Mouse (Mus musculus) heart, embryonic 12.5 days (tissue): ENCODE results near the gene Gm49396. TPM values are rescaled to one million over a fixed set of nuclear protein-coding genes. Genes with fewer than 3 reads are reported as not detected.

ENCODE experiments used
- microRNA-seq: library from miRNA; unstranded; fragments of <30 nt; microRNA quantifications from one replicate; pipeline ENCODE4, GENCODE M21; 2017
- polyA plus RNA-seq: library from polyadenylated mRNA; unstranded; fragments of >200 nt; fragmentation: Nextera tagmentation; extraction: Ambion mirVana; gene quantifications from 2 replicates; pipeline ENCODE4 v1.2.1, GENCODE M21; 2016

Gm49396 gene
- polyA plus RNA-seq, 1 experiment from 2014 or later: 10.6 TPM

Small RNAs within 50 kb of the gene (microRNA-seq; reads per million reads assigned to microRNA genes)
- gene Gm38670 (0.94 reads per million), gene Mir3569 (not detected)

Other genes starting within 250 kb of the Gm49396 start
- gene Syne4, start 248.5 kb upstream of the Gm49396 start, polyA plus RNA-seq: 18.4 and 19.5 TPM in 2 replicates
- 1.7 and 2.9 TPM in 2 replicates for gene E130208F15Rik, start 241.6 kb upstream of the Gm49396 start, polyA plus RNA-seq
- 16.7 and 17.0 TPM in 2 replicates for gene Sdhaf1, start 239.4 kb upstream of the Gm49396 start, polyA plus RNA-seq
- gene Lrfn3, start 200.6 kb upstream of the Gm49396 start, polyA plus RNA-seq: 2.3 and 2.8 TPM in 2 replicates
- gene Tyrobp, start 149.6 kb upstream of the Gm49396 start, polyA plus RNA-seq: 9.5 and 9.8 TPM in 2 replicates
- gene Hcst, start 143.5 kb upstream of the Gm49396 start, polyA plus RNA-seq: 1.1 TPM in 1 of 2 replicates, not detected in the other
- gene Nfkbid, start 141.6 kb upstream of the Gm49396 start, polyA plus RNA-seq: 0.95 and 1.3 TPM in 2 replicates
- 41.6 and 43.4 TPM in 2 replicates for gene Aplp1, start 117.8 kb upstream of the Gm49396 start, polyA plus RNA-seq
- gene Kirrel2, start 105.7 kb upstream of the Gm49396 start, polyA plus RNA-seq: 1.1 and 1.3 TPM in 2 replicates
- gene Nphs1, start 105.0 kb upstream of the Gm49396 start, polyA plus RNA-seq: 0.06 and 0.23 TPM in 2 replicates
- gene Prodh2, start 69.7 kb upstream of the Gm49396 start, polyA plus RNA-seq: 1.00 TPM in 1 of 2 replicates, not detected in the other
- 10.1 and 10.9 TPM in 2 replicates for gene Arhgap33, start 28.3 kb upstream of the Gm49396 start, polyA plus RNA-seq
- 30.5 and 31.6 TPM in 2 replicates for gene Hspb6, start 11.2 kb upstream of the Gm49396 start, polyA plus RNA-seq
- gene Proser3, start 11.0 kb upstream of the Gm49396 start, polyA plus RNA-seq: 9.3 and 12.7 TPM in 2 replicates
- 31.1 and 34.8 TPM in 2 replicates for gene Lin37, start 3.5 kb upstream of the Gm49396 start, polyA plus RNA-seq
- 82.4 and 88.8 TPM in 2 replicates for gene U2af1l4, start within 50 bp of the Gm49396 start, polyA plus RNA-seq
- gene Psenen, start 283 bp downstream of the Gm49396 start, polyA plus RNA-seq: 115 and 124 TPM in 2 replicates
- gene Igflr1, start 2.1 kb downstream of the Gm49396 start, polyA plus RNA-seq: 2.7 and 3.7 TPM in 2 replicates
- 4.9 and 5.1 TPM in 2 replicates for gene Kmt2b, start 25.4 kb downstream of the Gm49396 start, polyA plus RNA-seq
- gene Zbtb32, start 35.6 kb downstream of the Gm49396 start, polyA plus RNA-seq: 0.09 and 0.44 TPM in 2 replicates
- gene Upk1a, start 49.5 kb downstream of the Gm49396 start, polyA plus RNA-seq: 0.44 and 2.5 TPM in 2 replicates
- gene Cox6b1, start 62.8 kb downstream of the Gm49396 start, polyA plus RNA-seq: 1,789 and 1,831 TPM in 2 replicates
- 1.1 and 1.4 TPM in 2 replicates for gene Etv2, start 72.5 kb downstream of the Gm49396 start, polyA plus RNA-seq
- gene Rbm42, start 87.0 kb downstream of the Gm49396 start, polyA plus RNA-seq: 96.5 and 103 TPM in 2 replicates
- 35.4 and 36.3 TPM in 2 replicates for gene Haus5, start 101.7 kb downstream of the Gm49396 start, polyA plus RNA-seq
- gene Pmis2, start 108.3 kb downstream of the Gm49396 start, polyA plus RNA-seq: not detected in 2 replicates
- 1.2 and 1.5 TPM in 2 replicates for gene 2200002J24Rik, start 135.6 kb downstream of the Gm49396 start, polyA plus RNA-seq
- gene Atp4a, start 148.9 kb downstream of the Gm49396 start, polyA plus RNA-seq: 0.78 and 0.98 TPM in 2 replicates
- gene Tmem147, start 166.2 kb downstream of the Gm49396 start, polyA plus RNA-seq: 158 and 165 TPM in 2 replicates
- not detected in 2 replicates for gene Gapdhs, start 180.3 kb downstream of the Gm49396 start, polyA plus RNA-seq
- gene Sbsn, start 188.1 kb downstream of the Gm49396 start, polyA plus RNA-seq: 0.58 and 0.72 TPM in 2 replicates
- gene Dmkn, start 200.4 kb downstream of the Gm49396 start, polyA plus RNA-seq: 1.1 TPM in 2 replicates
- gene Krtdap, start 224.6 kb downstream of the Gm49396 start, polyA plus RNA-seq: not detected in 2 replicates